Mouse (Mus musculus) megakaryocyte, embryonic 14.5 days (primary cell): ENCODE data around the gene Sbf2.
"Not testable (repeated sequence)": the region's sequence is repeated elsewhere in the genome, so short reads cannot be mapped to it uniquely, and the experiment has no call there.

Experiments used
- FLI1 ChIP-seq: IDR thresholded peaks from 2 replicates; pipeline ENCODE4 v1.6.1; 2012; ENCODE audit warnings: low read length, inconsistent platforms, mixed read lengths
- GATA1 ChIP-seq: IDR thresholded peaks from 3 replicates; pipeline ENCODE4 v1.6.1; 2012; ENCODE audit warnings: mixed read lengths, low read length, inconsistent platforms, borderline replicate concordance

DNA sequence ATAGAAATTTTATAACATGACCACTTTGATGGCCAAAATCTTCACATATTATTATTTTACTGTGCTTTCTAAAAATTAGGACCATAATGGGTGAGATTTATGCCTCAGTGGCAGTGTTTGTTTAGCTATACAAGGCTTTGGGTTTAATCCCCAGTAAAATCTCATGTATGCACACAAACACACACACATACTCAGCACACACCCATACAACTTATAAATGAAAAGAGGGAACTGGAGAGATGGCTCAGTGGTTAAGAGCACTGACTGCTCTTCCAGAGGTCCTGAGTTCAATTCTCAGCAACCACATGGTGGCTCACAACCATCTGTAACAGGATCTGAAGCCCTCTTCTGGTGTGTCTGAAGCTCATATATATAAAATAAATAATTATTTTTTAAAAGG, 84.4 kb downstream of the Sbf2 start:
- TF ChIP-seq GATA1, FLI1: not testable (repeated sequence)
